Mouse (Mus musculus) neural tube, embryonic 14.5 days (tissue): ENCODE measurements around the gene Atg2a. TPM values are rescaled to one million over a fixed set of nuclear protein-coding genes. Genes with fewer than 3 reads are reported as not detected.

Experiments
- ATAC-seq: fragments of 200-750 bp; cut with Nextera tagmentation; 2 replicates; pipeline ENCODE4 v1.8.0; 2017; ENCODE audit warnings: low read depth, mild to moderate bottlenecking, moderate TSS enrichment, moderate library complexity
- H3K27ac ChIP-seq: fragments of 300-500 bp; sonication (generic); 2 replicates; pipeline ENCODE4 v1.5.1; 2014; ENCODE audit warnings: low read depth, mild to moderate bottlenecking, control low read depth, low read length, moderate library complexity, mixed read lengths
- H3K27me3 ChIP-seq: fragments of 300-500 bp; sonication (generic); 2 replicates; pipeline ENCODE4 v1.6.1; 2014; ENCODE audit warnings: low read length; ENCODE audit not compliant: control insufficient read depth, insufficient read depth
- H3K36me3 ChIP-seq: fragments of 300-500 bp; sonication (generic); 2 replicates; pipeline ENCODE4 v1.6.1; 2014; ENCODE audit warnings: low read length, mixed read lengths; ENCODE audit not compliant: control insufficient read depth, insufficient read depth
- H3K4me1 ChIP-seq: fragments of 300-500 bp; sonication (generic); 2 replicates; pipeline ENCODE4 v1.6.1; 2014; ENCODE audit warnings: low read length; ENCODE audit not compliant: control insufficient read depth, insufficient read depth
- H3K4me2 ChIP-seq: fragments of 300-500 bp; sonication (generic); 2 replicates; pipeline ENCODE4 v1.6.1; 2014; ENCODE audit warnings: mild to moderate bottlenecking, low read depth, low read length, control low read depth
- H3K4me3 ChIP-seq: fragments of 300-500 bp; sonication (generic); 2 replicates; pipeline ENCODE4 v1.5.1; 2014; ENCODE audit warnings: low read depth, low read length, control low read depth, mixed read lengths
- H3K9ac ChIP-seq: fragments of 300-500 bp; sonication (generic); replicated peaks from 2 replicates; pipeline ENCODE4 v1.6.1; 2014; ENCODE audit warnings: low read depth, mild to moderate bottlenecking, control low read depth, low read length, mixed read lengths
- H3K9me3 ChIP-seq: fragments of 300-500 bp; sonication (generic); 2 replicates; pipeline ENCODE4 v1.6.1; 2016; ENCODE audit warnings: low read length; ENCODE audit not compliant: control insufficient read depth
- WGBS: fragments of 180-500 bp; shearing (Covaris S2); extraction: QIAGEN DNeasy Blood & Tissue Kit; methylation state at CpG from one replicate; pipeline ENCODE4 v1.1.7; 2014; 5-methylcytosine and 5-hydroxymethylcytosine counted together
- polyA plus RNA-seq: library from polyadenylated mRNA; unstranded; fragments of >200 nt; fragmentation: Nextera tagmentation; extraction: Ambion mirVana; gene quantifications from 2 replicates; pipeline ENCODE4 v1.2.1, GENCODE M21; 2014

The Atg2a gene
- polyA plus RNA-seq, 1 experiment from 2014 or later: 16.1 TPM

DNA sequence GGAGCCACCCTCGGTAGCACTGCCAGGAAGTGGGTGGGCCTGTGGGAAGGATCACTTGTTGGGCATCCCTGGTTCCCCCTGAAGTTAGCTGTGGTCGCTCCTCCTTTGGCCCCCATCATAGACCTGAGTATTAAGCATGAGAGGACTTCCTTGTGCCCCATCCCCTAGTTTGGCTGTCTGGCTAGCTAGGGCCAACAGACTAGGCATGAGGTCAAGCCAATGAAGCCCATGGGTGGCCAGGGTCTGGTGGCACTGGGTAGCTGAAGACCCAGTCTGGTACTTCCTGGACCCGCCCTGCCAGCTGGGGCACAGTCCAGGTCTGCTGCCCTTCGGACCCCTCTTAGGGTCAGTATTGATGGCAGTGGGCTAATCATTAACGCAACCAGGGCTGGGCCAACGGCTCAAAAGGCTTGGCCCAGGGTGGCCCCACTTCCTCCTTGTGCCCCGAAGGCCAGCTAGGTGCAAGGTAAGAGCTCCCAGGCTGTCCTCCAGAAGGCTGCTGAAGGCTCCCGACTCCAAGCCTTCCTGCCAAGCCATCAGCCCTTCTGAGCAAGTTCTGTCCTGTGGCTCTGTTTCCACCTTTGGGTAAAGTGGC, 21.5 kb downstream of the Atg2a start:
- no peak overlapping the region for H3K9ac ChIP-seq
- no peak overlapping the region for H3K27ac ChIP-seq
- no peak overlapping the region for H3K4me3 ChIP-seq
- peaks cover 28% of the 10 kb centered on the region for H3K36me3 ChIP-seq
- H3K4me2 ChIP-seq: no peak overlapping the region
- no peaks in the 10 kb centered on the region for H3K9me3 ChIP-seq
- H3K4me1 ChIP-seq: no peaks in the 10 kb centered on the region
- ATAC-seq: no peak
- H3K27me3 ChIP-seq: no peaks in the 10 kb centered on the region
- WGBS: 82% methylated on average over 8 of the region's 8 CpGs

GRCm38 (mm10) chr19:6264200-6264599, 22.7 kb downstream of the Atg2a start:
- H3K9me3 ChIP-seq: no peaks in the 10 kb centered on the region
- H3K9ac ChIP-seq: no peak overlapping the region
- H3K36me3 ChIP-seq: peaks cover 15% of the 10 kb centered on the region
- no peaks in the 10 kb centered on the region for H3K27me3 ChIP-seq
- no peak overlapping the region for H3K4me2 ChIP-seq
- H3K27ac ChIP-seq: no peak overlapping the region
- H3K4me3 ChIP-seq: no peak overlapping the region
- WGBS: 62% methylated on average over 9 of the region's 9 CpGs
- H3K4me1 ChIP-seq: no peaks in the 10 kb centered on the region
- ATAC-seq: no peak

DNA sequence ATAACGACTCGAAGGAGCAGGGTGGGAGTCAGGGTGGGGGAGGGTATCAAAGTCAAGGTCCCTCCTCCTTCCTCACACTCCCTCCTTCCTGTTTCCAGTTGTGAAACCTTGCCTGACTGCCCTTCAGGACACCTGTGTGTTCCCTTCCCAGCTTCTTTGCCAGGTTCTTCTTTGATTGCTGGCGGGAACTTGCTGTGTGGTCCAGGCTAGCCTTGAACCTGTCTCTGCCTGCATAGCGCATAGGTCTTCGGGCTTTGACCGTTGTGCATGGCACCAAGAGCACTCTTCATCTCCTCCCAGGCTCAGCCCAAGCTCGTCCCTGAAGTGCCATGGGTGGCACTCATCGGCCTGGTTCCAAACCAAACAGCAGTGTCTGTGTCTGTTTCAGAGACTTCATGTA, 23.5 kb downstream of the Atg2a start:
- Histone ChIP-seq H3K36me3 (peaks cover 12% of the 10 kb centered on the region), H3K4me3 (no peak overlapping the region), H3K27me3 (no peaks in the 10 kb centered on the region), H3K27ac (no peak overlapping the region), H3K9ac (no peak overlapping the region), H3K4me2 (no peak overlapping the region), H3K9me3 (no peaks in the 10 kb centered on the region), H3K4me1 (no peaks in the 10 kb centered on the region)
- no peak for ATAC-seq
- 92% methylated on average over 8 of the region's 8 CpGs for WGBS

GRCm38 (mm10) chr19:6265727-6266182, 24.3 kb downstream of the Atg2a start:
- Histone ChIP-seq H3K27ac (no peak overlapping the region), H3K36me3 (peaks cover 12% of the 10 kb centered on the region), H3K9me3 (no peaks in the 10 kb centered on the region), H3K4me1 (no peaks in the 10 kb centered on the region), H3K4me2 (no peak overlapping the region), H3K27me3 (no peaks in the 10 kb centered on the region), H3K9ac (no peak overlapping the region), H3K4me3 (no peak overlapping the region)
- 71% methylated on average over 6 of the region's 6 CpGs for WGBS
- ATAC-seq: no peak

- Histone ChIP-seq H3K4me3 (no peak overlapping the region), H3K4me2 (no peak overlapping the region), H3K27ac (no peak overlapping the region), H3K27me3 (no peaks in the 10 kb centered on the region), H3K9ac (0 out of 2 replicates have a peak overlapping the region, but pooled peaks have one; percentile 7), H3K4me1 (no peaks in the 10 kb centered on the region), H3K9me3 (no peaks in the 10 kb centered on the region), H3K36me3 (peaks cover under 1% of the 10 kb centered on the region; the same call in 1 of the 2 replicates)
- 49% methylated on average over 11 of the region's 11 CpGs for WGBS
- ATAC-seq: no peak
Measured at GRCm38 (mm10) chr19:6267306-6268169, 26.1 kb downstream of the Atg2a start.

- 17% methylated on average over 8 of the region's 8 CpGs for WGBS
Measured at GRCm38 (mm10) chr19:6268170-6268528, 26.7 kb downstream of the Atg2a start.

DNA sequence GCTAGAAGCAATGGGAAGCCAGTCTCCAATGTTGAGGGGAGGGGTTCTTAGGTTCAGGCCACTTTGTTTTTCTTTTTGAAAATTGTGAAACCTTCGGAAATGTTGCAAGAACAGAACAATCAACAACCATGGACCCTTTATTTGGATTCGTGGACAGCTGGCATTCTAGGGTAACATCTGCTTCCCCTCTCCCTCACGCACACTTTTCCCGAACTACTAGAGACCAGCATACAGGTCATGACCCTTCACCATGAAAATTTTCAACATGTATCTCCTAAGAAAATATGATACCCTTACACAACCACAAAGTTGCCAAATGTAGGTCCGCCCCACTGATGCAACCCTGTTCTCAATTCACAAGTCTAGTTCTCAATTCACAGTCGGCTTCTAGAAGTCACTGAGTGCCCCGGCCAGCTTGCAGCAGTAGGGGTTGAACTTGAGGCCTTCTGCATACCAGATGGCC, 27.2 kb downstream of the Atg2a start:
- ATAC-seq: no peak
- H3K36me3 ChIP-seq: no peaks in the 10 kb centered on the region
- H3K4me3 ChIP-seq: no peak overlapping the region
- H3K4me1 ChIP-seq: no peaks in the 10 kb centered on the region
- H3K9ac ChIP-seq: no peak overlapping the region
- H3K9me3 ChIP-seq: no peaks in the 10 kb centered on the region
- no peak overlapping the region for H3K27ac ChIP-seq
- H3K27me3 ChIP-seq: no peaks in the 10 kb centered on the region
- H3K4me2 ChIP-seq: no peak overlapping the region
- WGBS: 88% methylated on average over 7 of the region's 7 CpGs

More at GRCm38 (mm10) chr19:6268170-6268528, 26.7 kb downstream of the Atg2a start:
- no peaks in the 10 kb centered on the region for H3K36me3 ChIP-seq
- no peaks in the 10 kb centered on the region for H3K4me1 ChIP-seq
- H3K27me3 ChIP-seq: no peaks in the 10 kb centered on the region
- peak; percentile 80; the same call in 1 of the 2 replicates for ATAC-seq
- H3K9me3 ChIP-seq: no peaks in the 10 kb centered on the region
- H3K9ac ChIP-seq: no peak overlapping the region
- no peak overlapping the region for H3K4me2 ChIP-seq
- H3K27ac ChIP-seq: no peak overlapping the region
- H3K4me3 ChIP-seq: no peak overlapping the region

DNA sequence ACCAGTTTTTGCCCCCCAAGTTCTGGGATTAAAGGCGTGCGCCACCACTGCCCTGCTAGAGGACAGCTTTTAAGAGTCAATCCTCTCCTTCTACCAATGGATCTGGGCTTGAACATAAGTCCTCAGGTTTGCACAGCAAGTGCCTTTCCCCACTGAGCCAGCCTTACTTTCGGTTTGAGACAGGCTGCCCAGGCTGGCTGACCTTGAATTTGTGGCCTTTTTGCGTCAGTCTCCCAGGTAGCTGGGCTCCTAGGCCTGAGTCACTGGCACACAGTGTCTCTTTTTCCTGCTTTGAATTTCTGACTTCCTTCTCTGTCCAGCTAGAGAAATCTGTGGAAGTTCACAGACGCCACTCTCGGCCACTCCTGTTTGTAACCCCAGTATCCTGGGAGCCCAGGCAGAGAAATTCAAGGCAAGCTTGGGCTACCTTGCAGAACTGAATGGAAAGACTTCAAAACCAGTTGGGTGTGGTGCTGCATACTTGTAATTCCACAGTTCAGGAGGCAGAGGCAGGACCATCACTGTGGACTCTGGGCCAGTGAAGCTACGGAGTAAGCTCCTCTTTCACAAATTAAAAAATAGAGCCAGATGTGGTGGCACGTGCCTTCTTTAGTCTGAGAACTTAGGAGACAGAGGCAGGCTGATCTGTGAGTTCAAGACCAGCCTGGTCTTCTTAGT, 28.5 kb downstream of the Atg2a start:
- Histone ChIP-seq H3K4me3 (no peak overlapping the region), H3K9ac (no peak overlapping the region)
- 89% methylated on average over 8 of the region's 8 CpGs for WGBS

DNA sequence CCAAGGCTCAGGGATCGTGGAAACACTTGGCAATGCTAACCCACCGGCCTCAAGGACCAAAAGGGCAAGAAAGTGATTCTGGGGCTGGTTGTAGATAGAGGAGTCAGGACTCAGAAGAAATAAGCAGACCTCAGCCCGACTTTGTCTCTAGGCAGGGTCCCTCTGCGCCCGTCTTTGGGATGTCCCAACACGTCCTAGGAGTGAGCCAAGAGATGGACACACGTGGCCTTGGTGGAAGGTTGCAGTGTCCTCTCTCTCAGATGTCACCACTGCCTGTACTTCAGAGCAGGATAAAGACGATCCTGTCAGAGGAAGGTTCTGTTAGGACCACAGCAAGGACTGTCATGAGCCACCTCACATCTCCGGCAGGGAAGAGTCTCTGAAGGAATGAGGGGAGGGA, 29.2 kb downstream of the Atg2a start:
- 65% methylated on average over 9 of the region's 9 CpGs for WGBS
- H3K9ac ChIP-seq: no peak overlapping the region
- H3K4me3 ChIP-seq: no peak overlapping the region
- H3K4me2 ChIP-seq: no peak overlapping the region
- H3K36me3 ChIP-seq: no peaks in the 10 kb centered on the region
- H3K9me3 ChIP-seq: no peaks in the 10 kb centered on the region
- H3K4me1 ChIP-seq: no peaks in the 10 kb centered on the region
- H3K27me3 ChIP-seq: no peaks in the 10 kb centered on the region
- no peak overlapping the region for H3K27ac ChIP-seq
- no peak for ATAC-seq

More for the DNA sequence above, 28.5 kb downstream of the Atg2a start:
- Histone ChIP-seq H3K27me3 (no peaks in the 10 kb centered on the region), H3K9me3 (no peaks in the 10 kb centered on the region), H3K27ac (no peak overlapping the region), H3K4me2 (no peak overlapping the region), H3K4me1 (no peaks in the 10 kb centered on the region), H3K36me3 (no peaks in the 10 kb centered on the region)
- no peak for ATAC-seq
